Mouse (Mus musculus): ENCODE measurements around the gene Gm28043. TPM values are rescaled to one million over a fixed set of nuclear protein-coding genes. Genes with fewer than 3 reads are reported as not detected.
A peak's percentile ranks its signal among the peaks of the same experiment; 100 is the strongest.

Gene Gm28043
- polyA plus RNA-seq, 1 experiment, result 0.98 TPM

DNA sequence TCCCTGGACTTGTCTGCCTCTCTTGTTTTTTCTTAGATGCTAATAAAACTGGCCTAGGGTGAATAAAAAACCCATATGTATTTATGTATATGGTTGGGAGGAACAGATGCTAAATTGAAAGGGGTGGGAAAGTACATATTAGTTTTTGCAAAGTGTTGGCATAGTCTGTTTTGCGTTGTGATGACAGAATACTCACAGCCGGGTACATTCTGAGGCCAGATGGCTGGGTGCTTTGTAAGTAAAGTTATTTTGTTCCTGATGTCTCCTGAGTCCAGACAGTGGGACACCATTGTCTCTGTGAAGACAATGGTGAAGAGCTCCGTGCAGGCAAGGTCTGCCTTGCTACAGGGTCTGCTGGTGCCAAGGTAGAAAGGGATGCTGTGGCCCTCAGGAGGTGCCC, 29.9 kb upstream of the Gm28043 start:
- no peak for TF ChIP-seq POLR2A (IDR thresholded peaks at IDR 0.05; ENCODE audit: control insufficient read depth, low read depth, low read length)
- no peak for TF ChIP-seq CTCF (IDR thresholded peaks at IDR 0.05; ENCODE audit: control insufficient read depth, insufficient read depth, insufficient replicate concordance, low read depth, low read length)
- Histone ChIP-seq H3K4me1 (ENCODE audit: control insufficient read depth, insufficient read depth, low read length) (no peaks in the 10 kb centered on the region), H3K36me3 (ENCODE audit: control insufficient read depth, insufficient read depth, low read length) (peaks cover 2% of the 10 kb centered on the region), H3K27me3 (ENCODE audit: control insufficient read depth, insufficient read depth, low read length) (no peaks in the 10 kb centered on the region), H3K27ac (ENCODE audit: control insufficient read depth, insufficient read depth, low read depth, low read length) (no peak overlapping the region), H3K4me3 (ENCODE audit: control insufficient read depth, low read depth, low read length) (no peak overlapping the region)

DNA sequence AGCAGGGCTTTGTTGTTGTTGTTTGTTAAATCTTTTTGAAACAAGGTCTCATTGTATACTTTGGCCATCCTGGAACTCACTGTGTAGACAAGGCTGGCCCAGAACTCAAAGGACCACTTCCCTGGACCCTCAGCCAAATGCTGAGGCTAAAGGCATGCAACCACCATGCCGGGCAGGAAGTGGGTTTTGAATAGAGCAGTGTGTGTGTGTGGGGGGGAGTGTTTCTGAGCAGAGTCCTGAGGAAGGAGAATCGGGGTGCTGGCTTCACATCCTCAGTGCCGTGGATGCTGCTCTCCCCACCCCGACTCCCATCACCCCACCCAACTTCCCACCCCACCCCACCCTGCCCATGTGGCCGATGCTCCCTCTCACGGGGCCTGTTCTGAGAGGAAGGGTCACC, 29.2 kb upstream of the Gm28043 start:
- Histone ChIP-seq H3K4me1 (ENCODE audit: control insufficient read depth, insufficient read depth, low read length) (no peaks in the 10 kb centered on the region), H3K4me3 (ENCODE audit: control insufficient read depth, low read depth, low read length) (no peak overlapping the region), H3K27ac (ENCODE audit: control insufficient read depth, insufficient read depth, low read depth, low read length) (no peak overlapping the region), H3K27me3 (ENCODE audit: control insufficient read depth, insufficient read depth, low read length) (no peaks in the 10 kb centered on the region), H3K36me3 (ENCODE audit: control insufficient read depth, insufficient read depth, low read length) (peaks cover 2% of the 10 kb centered on the region)
- no peak for TF ChIP-seq CTCF (IDR thresholded peaks at IDR 0.05; ENCODE audit: control insufficient read depth, insufficient read depth, insufficient replicate concordance, low read depth, low read length)
- TF ChIP-seq POLR2A (IDR thresholded peaks at IDR 0.05; ENCODE audit: control insufficient read depth, low read depth, low read length), result no peak

GRCm38 (mm10) chr17:29586921-29587320, 27.8 kb upstream of the Gm28043 start:
- Histone ChIP-seq H3K4me1 (ENCODE audit: control insufficient read depth, insufficient read depth, low read length) (no peaks in the 10 kb centered on the region), H3K27me3 (ENCODE audit: control insufficient read depth, insufficient read depth, low read length) (no peaks in the 10 kb centered on the region), H3K36me3 (ENCODE audit: control insufficient read depth, insufficient read depth, low read length) (no peaks in the 10 kb centered on the region), H3K4me3 (ENCODE audit: control insufficient read depth, low read depth, low read length) (no peak overlapping the region), H3K27ac (ENCODE audit: control insufficient read depth, insufficient read depth, low read depth, low read length) (no peak overlapping the region)
- TF ChIP-seq CTCF (IDR thresholded peaks at IDR 0.05; ENCODE audit: control insufficient read depth, insufficient read depth, insufficient replicate concordance, low read depth, low read length), result no peak
- no peak for TF ChIP-seq POLR2A (IDR thresholded peaks at IDR 0.05; ENCODE audit: control insufficient read depth, low read depth, low read length)

GRCm38 (mm10) chr17:29589221-29589898, 25.3 kb upstream of the Gm28043 start:
- Histone ChIP-seq H3K4me3 (ENCODE audit: control insufficient read depth, low read depth, low read length) (no peak overlapping the region), H3K27ac (ENCODE audit: control insufficient read depth, insufficient read depth, low read depth, low read length) (no peak overlapping the region), H3K36me3 (ENCODE audit: control insufficient read depth, insufficient read depth, low read length) (peaks cover under 1% of the 10 kb centered on the region; the same call in 1 of the 2 replicates), H3K4me1 (ENCODE audit: control insufficient read depth, insufficient read depth, low read length) (no peaks in the 10 kb centered on the region), H3K27me3 (ENCODE audit: control insufficient read depth, insufficient read depth, low read length) (no peaks in the 10 kb centered on the region)
- TF ChIP-seq POLR2A (IDR thresholded peaks at IDR 0.05; ENCODE audit: control insufficient read depth, low read depth, low read length) (no peak), CTCF (IDR thresholded peaks at IDR 0.05; ENCODE audit: control insufficient read depth, insufficient read depth, insufficient replicate concordance, low read depth, low read length) (no peak)

- peaks cover 7% of the 10 kb centered on the region for H3K36me3 ChIP-seq (ENCODE audit: control insufficient read depth, insufficient read depth, low read length)
Measured at GRCm38 (mm10) chr17:29595891-29596770, 18.5 kb upstream of the Gm28043 start.

DNA sequence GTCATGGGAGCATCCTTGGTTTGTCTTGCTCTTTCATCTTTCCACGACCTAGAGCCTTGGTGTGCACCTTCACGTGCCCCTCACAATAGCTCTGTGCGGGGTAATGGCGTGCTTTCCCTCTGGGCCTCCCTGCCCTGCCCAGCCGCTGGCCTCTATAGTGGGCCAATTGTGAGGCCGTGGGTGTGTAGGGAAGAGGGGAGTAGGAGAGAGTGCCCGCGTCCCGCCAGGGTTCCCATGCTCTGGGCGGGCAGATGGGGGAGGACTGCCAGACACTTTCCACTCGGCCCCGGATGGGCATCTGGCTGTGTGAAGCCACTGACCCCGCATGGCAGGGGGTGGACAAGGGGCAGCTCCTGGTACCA, 17.9 kb upstream of the Gm28043 start:
- Histone ChIP-seq H3K4me3 (ENCODE audit: control insufficient read depth, low read depth, low read length) (peak overlapping the region; percentile 41), H3K36me3 (ENCODE audit: control insufficient read depth, insufficient read depth, low read length) (peaks cover 7% of the 10 kb centered on the region), H3K27me3 (ENCODE audit: control insufficient read depth, insufficient read depth, low read length) (no peaks in the 10 kb centered on the region), H3K4me1 (ENCODE audit: control insufficient read depth, insufficient read depth, low read length) (no peaks in the 10 kb centered on the region), H3K27ac (ENCODE audit: control insufficient read depth, insufficient read depth, low read depth, low read length) (no peak overlapping the region)
- TF ChIP-seq POLR2A (IDR thresholded peaks at IDR 0.05; ENCODE audit: control insufficient read depth, low read depth, low read length), result no peak
- no peak for TF ChIP-seq CTCF (IDR thresholded peaks at IDR 0.05; ENCODE audit: control insufficient read depth, insufficient read depth, insufficient replicate concordance, low read depth, low read length)

More at GRCm38 (mm10) chr17:29595891-29596770, 18.5 kb upstream of the Gm28043 start:
- no peaks in the 10 kb centered on the region for H3K4me1 ChIP-seq (ENCODE audit: control insufficient read depth, insufficient read depth, low read length)
- no peaks in the 10 kb centered on the region for H3K27me3 ChIP-seq (ENCODE audit: control insufficient read depth, insufficient read depth, low read length)
- H3K4me3 ChIP-seq (ENCODE audit: control insufficient read depth, low read depth, low read length), result peak overlapping the region; percentile 41
- no peak overlapping the region for H3K27ac ChIP-seq (ENCODE audit: control insufficient read depth, insufficient read depth, low read depth, low read length)
- no peak for TF ChIP-seq CTCF (IDR thresholded peaks at IDR 0.05; ENCODE audit: control insufficient read depth, insufficient read depth, insufficient replicate concordance, low read depth, low read length)
- TF ChIP-seq POLR2A (IDR thresholded peaks at IDR 0.05; ENCODE audit: control insufficient read depth, low read depth, low read length), result 0 out of 2 replicates have a peak, but pooled peaks have one; percentile 5

DNA sequence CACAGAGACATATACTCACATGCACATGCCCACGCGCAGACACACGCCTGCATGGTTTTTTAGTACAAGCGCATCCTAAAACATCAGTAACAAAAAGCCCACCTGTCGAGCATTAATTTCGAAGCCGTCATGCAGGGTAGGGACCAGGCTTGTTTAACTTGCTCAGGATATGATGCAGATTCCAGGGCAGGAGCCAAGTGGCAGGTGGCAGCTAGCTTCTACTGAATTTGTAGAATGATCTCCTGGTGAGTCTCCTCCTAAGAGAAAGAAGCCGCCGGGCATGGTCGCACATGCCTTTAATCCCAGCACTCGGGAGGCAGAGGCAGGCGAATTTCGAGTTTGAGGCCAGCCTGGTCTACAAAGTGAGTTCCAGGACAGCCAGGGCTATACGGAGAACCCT, 15.6 kb upstream of the Gm28043 start:
- Histone ChIP-seq H3K4me3 (ENCODE audit: control insufficient read depth, low read depth, low read length) (no peak overlapping the region), H3K4me1 (ENCODE audit: control insufficient read depth, insufficient read depth, low read length) (no peaks in the 10 kb centered on the region), H3K27me3 (ENCODE audit: control insufficient read depth, insufficient read depth, low read length) (no peaks in the 10 kb centered on the region), H3K36me3 (ENCODE audit: control insufficient read depth, insufficient read depth, low read length) (peaks cover 9% of the 10 kb centered on the region), H3K27ac (ENCODE audit: control insufficient read depth, insufficient read depth, low read depth, low read length) (no peak overlapping the region)
- no peak for TF ChIP-seq POLR2A (IDR thresholded peaks at IDR 0.05; ENCODE audit: control insufficient read depth, low read depth, low read length)
- TF ChIP-seq CTCF (IDR thresholded peaks at IDR 0.05; ENCODE audit: control insufficient read depth, insufficient read depth, insufficient replicate concordance, low read depth, low read length), result no peak

Measured in testis, adult 2 months (tissue).